Mouse (Mus musculus) ES-E14 (cell line): ENCODE data around the gene Alcam. TPM values are rescaled to one million over a fixed set of nuclear protein-coding genes. Genes with fewer than 3 reads are reported as not detected.

Experiments
- DNase-seq: peaks from one replicate; pipeline ENCODE4 v3.0.0-alpha.2; 2013; ENCODE audit warnings: low read depth, low spot score
- H3K27ac ChIP-seq: 2 replicates; pipeline ENCODE4 v1.5.1; 2012; ENCODE audit warnings: low read depth, mild to moderate bottlenecking, low read length, moderate library complexity, mixed read lengths; ENCODE audit not compliant: poor library complexity, insufficient read depth, severe bottlenecking
- H3K36me3 ChIP-seq: 2 replicates; pipeline ENCODE4 v1.6.1; 2012; ENCODE audit warnings: mild to moderate bottlenecking, low read length, moderate library complexity, mixed read lengths; ENCODE audit not compliant: control insufficient read depth, poor library complexity, insufficient read depth, severe bottlenecking
- H3K4me1 ChIP-seq, 2 experiments: fragments of 150-350 bp in 1 of 2; sonication (generic) in 1 of 2; 2 replicates each; pipeline ENCODE4 v1.6.1; 2012; ENCODE audit warnings: low read length in 2 of 2, mild to moderate bottlenecking in 1 of 2, mixed read lengths in 1 of 2; ENCODE audit not compliant: control insufficient read depth in 2 of 2, insufficient read depth in 2 of 2, poor library complexity in 1 of 2
- H3K4me3 ChIP-seq, 2 experiments: fragments of 150-350 bp in 1 of 2; sonication (generic) in 1 of 2; 2 replicates each; pipeline ENCODE4 v1.5.1; 2012; ENCODE audit warnings: low read length in 2 of 2, low read depth in 1 of 2, mild to moderate bottlenecking in 1 of 2, mixed read lengths in 1 of 2; ENCODE audit not compliant: insufficient read depth in 1 of 2, poor library complexity in 1 of 2, severe bottlenecking in 1 of 2
- H3K9ac ChIP-seq: 2 replicates; pipeline ENCODE4 v1.6.1; 2012; ENCODE audit warnings: low read depth, mild to moderate bottlenecking, low read length, mixed read lengths; ENCODE audit not compliant: poor library complexity, insufficient read depth, severe bottlenecking
- H3K9me3 ChIP-seq: fragments of 150-350 bp; sonication (generic); 2 replicates; pipeline ENCODE4 v1.6.1; 2012; ENCODE audit warnings: low read depth, mild to moderate bottlenecking, low read length; ENCODE audit not compliant: control insufficient read depth, insufficient read depth
- CHD2 ChIP-seq: IDR thresholded peaks from 2 replicates; pipeline ENCODE4 v1.6.1; 2014; ENCODE audit warnings: mild to moderate bottlenecking, low read depth, low read length, inconsistent platforms
- HCFC1 ChIP-seq: IDR thresholded peaks from 2 replicates; pipeline ENCODE4 v1.6.1; 2012; ENCODE audit warnings: low read length, inconsistent platforms, borderline replicate concordance; ENCODE audit not compliant: insufficient read depth
- MAFK ChIP-seq: IDR thresholded peaks from 2 replicates; pipeline ENCODE4 v1.6.1; 2014; ENCODE audit warnings: mild to moderate bottlenecking, low read depth, low read length, inconsistent platforms; ENCODE audit not compliant: insufficient read depth
- ZC3H11A ChIP-seq: IDR thresholded peaks from 2 replicates; pipeline ENCODE4 v1.6.1; 2012; ENCODE audit warnings: low read depth, mild to moderate bottlenecking, inconsistent platforms, low read length, borderline replicate concordance
- ZNF384 ChIP-seq: IDR thresholded peaks from 2 replicates; pipeline ENCODE4 v1.6.1; 2012; ENCODE audit warnings: low read depth, low read length, inconsistent platforms
- in situ Hi-C, 2 experiments: fragments of 600-800 bp; cut with MboI; formaldehyde crosslinking; loops; one replicate each; pipeline ENCODE4 v1.15.1; 2025; ENCODE audit warnings: low sequenced_read_pairs in 2 of 2, inconsistent platforms in 1 of 2; ENCODE audit not compliant: unreplicated experiment in 2 of 2
- total RNA-seq: library from RNA; depleted of rRNA; stranded (reverse); fragments of 300-350 nt; gene quantifications from 2 replicates; pipeline ENCODE4 v1.2.3, GENCODE M21; 2012

Gene Alcam
- total RNA-seq, 1 experiment, result 8.1 TPM

DNA sequence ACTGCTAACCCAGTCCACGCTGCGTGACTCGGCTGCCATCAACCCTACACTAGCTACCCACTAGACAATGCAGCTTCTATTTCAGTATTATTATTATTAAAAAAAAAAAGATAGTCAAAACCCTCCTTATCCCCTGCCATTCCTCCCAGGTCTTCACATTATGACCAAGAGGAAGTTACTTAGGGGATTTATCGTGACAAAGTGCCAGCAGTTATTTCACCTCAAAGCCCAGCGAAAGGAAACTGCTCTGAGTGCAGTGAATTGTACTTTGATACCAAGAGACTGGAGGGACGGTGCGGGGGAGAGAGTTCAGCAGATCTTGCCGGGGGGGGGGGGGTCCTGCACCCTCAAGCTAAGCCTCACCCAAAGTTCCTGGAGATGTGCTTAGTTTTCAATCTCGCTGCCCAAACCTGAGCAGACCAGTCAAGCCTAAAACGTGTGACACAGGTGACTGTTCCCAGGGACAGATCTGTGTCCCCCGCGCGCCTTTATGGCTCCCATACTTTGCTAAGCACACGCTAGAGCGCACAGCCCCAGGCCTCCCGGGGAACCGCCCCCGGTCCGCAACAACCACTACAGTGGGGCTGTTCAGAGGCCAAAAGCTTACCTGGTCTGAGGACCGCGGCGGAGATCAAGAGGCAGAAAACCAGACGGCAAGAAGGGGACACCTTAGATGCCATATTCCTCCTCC lies 1.9 kb downstream of the Alcam start:
- H3K4me1 ChIP-seq, result peaks cover 2 to 6% of the 10 kb centered on the region in 2 experiments; a peak in 1 of 4 replicates
- H3K27ac ChIP-seq, result no peak overlapping the region
- H3K4me3 ChIP-seq, result peak overlapping the region; percentile 40 to 62
- DNase-seq, result no peak
- no peaks in the 10 kb centered on the region for H3K9me3 ChIP-seq
- no peak for TF ChIP-seq ZNF384
- no peak for TF ChIP-seq MAFK
- no peak for TF ChIP-seq HCFC1
- TF ChIP-seq ZC3H11A, result no peak
- TF ChIP-seq CHD2, result no peak
- no peaks in the 10 kb centered on the region for H3K36me3 ChIP-seq
- in situ Hi-C loops, result no loop called here
- H3K9ac ChIP-seq, result no peak overlapping the region; the same call in 1 of the 2 replicates

DNA sequence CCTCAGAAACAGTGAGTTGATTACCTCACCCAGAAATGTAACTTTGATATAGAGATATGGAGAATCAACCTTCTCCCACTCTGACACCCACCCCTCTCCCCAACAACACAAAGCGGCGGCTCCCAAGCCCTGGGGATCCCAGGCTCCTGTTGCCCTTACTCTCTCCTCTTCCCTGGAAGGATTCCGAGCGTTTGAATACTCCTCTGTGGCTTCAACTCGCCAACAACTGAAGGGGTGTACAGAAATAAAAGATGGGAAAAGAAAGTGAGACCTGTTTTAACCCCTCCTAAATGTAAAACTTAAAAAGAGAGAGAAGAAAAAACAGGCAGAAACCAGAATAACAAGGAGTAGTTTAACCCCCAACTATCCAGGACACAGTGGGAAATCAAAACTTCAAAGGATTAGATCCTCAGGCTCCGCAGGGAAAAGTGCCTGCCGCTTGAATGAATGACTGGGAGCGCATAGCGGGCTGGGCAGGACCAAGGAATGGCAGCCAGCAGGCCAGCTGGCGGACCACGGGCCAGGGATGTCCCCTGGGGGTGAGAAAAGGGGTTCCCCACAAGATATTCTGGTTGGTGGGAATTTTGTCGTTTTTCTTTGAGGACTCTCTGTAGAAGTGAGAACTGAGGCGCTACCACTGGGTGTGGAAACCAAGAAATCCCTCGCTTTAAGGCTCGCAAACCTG lies 2.6 kb downstream of the Alcam start:
- Histone ChIP-seq H3K27ac (no peak overlapping the region), H3K36me3 (no peaks in the 10 kb centered on the region), H3K9ac (no peak overlapping the region), H3K9me3 (no peaks in the 10 kb centered on the region), H3K4me3 (no peak overlapping the region), H3K4me1 (peaks cover 2 to 6% of the 10 kb centered on the region in 2 experiments; a peak in 1 of 4 replicates)
- in situ Hi-C loops, result no loop called here
- TF ChIP-seq ZNF384 (no peak), HCFC1 (no peak), ZC3H11A (no peak), CHD2 (no peak), MAFK (no peak)
- no peak for DNase-seq

DNA sequence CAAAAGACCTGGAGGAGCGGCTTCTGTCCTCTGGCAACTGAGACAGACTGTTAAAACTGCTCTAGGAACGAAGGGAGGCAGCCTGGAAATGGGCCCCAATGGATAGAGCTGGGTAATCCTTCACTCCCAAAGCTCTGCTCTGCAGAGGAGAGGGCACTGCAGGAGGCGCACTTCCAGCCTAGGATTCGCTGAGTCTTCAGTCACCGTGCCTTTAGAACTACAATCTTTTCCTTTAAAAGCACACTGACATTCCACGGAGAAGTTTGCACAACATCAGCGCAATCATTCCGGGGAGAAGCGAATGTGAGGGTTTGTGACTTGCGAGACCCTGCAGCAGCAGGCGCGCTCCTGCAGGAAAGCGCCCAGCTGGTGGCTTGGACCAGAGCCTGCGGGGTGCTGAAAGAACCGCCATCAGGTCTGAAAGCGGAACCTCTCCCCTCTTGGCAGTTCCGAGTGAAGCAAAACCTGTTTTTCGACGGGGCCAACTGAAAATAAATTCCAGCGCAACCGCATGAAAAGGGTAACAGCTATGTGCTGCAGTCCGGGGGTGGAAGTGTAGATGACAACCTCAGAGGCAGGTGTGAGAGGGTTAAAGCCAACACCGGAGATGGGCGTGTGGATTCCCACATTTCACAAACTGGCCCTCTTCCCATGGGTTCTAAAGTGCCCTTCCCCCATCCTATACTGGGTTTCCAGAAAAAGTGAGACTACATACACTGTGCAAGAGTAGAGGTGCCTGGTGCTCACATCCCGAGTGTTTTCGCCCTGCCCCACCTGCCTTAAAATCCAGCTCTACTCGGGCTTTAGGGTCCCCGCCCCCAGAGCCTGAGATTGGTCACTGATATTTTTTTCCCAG lies 3.4 kb downstream of the Alcam start:
- Histone ChIP-seq H3K27ac (no peak overlapping the region), H3K36me3 (no peaks in the 10 kb centered on the region), H3K4me1 (peaks cover 2 to 6% of the 10 kb centered on the region in 2 experiments; a peak in 1 of 4 replicates), H3K4me3 (peak overlapping the region; percentile 44 to 59), H3K9me3 (no peaks in the 10 kb centered on the region), H3K9ac (no peak overlapping the region)
- no peak for DNase-seq
- in situ Hi-C loops, result no loop called here
- TF ChIP-seq HCFC1 (no peak), ZNF384 (no peak), MAFK (no peak), CHD2 (no peak)

DNA sequence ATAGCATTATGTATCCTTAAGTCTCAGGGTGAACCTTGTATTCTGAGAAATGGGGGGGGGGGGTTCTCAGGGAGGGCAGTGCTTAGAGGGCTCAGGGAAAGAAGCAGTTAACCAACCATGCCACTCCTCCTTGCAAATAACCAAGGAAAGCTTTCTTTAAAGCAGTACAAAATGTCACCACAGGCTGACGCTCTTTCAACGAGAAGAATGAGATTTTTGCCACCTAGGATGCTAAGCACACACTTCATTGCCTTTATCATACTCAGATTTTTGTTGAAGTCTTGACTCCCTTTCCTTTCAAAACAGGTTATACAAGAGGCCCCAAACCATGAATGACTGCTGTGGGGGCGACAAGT lies 4.0 kb downstream of the Alcam start:
- no peak for TF ChIP-seq HCFC1
- TF ChIP-seq MAFK, result no peak
- TF ChIP-seq ZC3H11A, result no peak
- no peak for TF ChIP-seq ZNF384
- TF ChIP-seq CHD2, result no peak
- Histone ChIP-seq H3K9ac (no peak overlapping the region), H3K36me3 (no peaks in the 10 kb centered on the region), H3K4me1 (peaks cover 2 to 6% of the 10 kb centered on the region in 2 experiments; a peak in 1 of 4 replicates), H3K4me3 (peak overlapping the region in 1 of 2 experiments; percentile 59; a peak in 2 of 4 replicates), H3K9me3 (no peaks in the 10 kb centered on the region), H3K27ac (no peak overlapping the region)
- no peak for DNase-seq
- in situ Hi-C loops, result no loop called here
